Mouse (Mus musculus): Measurements from ENCODE around the gene Il10. TPM values are rescaled to one million over a fixed set of nuclear protein-coding genes. Genes with fewer than 3 reads are reported as not detected.

Il10 gene
- polyA plus RNA-seq, 1 experiment, result not detected

DNA sequence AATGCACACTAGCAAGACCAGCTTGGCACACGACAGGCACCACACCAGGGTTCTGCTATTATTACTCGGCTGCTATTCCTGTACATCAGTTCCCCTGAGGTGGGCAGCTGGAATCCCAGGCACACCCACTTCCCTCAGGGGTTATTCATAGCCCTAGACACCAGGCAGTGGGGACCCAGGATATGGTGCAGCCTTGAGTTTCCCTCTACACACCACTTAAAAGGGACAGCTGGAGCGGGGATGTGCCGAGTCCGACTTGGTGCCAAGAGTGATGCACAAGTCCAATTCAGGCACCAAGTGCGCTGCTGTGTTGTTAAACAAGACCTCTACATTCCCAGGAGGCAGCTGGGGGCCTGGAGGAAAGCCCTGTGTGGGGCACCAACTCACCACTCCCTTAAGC, 43.2 kb downstream of the Il10 start:
- Histone ChIP-seq H3K4me1 (ENCODE audit: control insufficient read depth) (peaks cover 61% of the 10 kb centered on the region), H3K4me3 (replicated peaks) (no peak overlapping the region), H3K9me3 (ENCODE audit: control insufficient read depth, low read length) (no peaks in the 10 kb centered on the region), H3K36me3 (ENCODE audit: control insufficient read depth) (peaks cover 3% of the 10 kb centered on the region; the same call in 1 of the 2 replicates), H3K27me3 (ENCODE audit: control insufficient read depth) (no peaks in the 10 kb centered on the region)
- TF ChIP-seq TAL1 (IDR thresholded peaks at IDR 0.05; ENCODE audit: low read length), result no peak
- TF ChIP-seq GATA1 (IDR thresholded peaks at IDR 0.05; ENCODE audit: low read length), result no peak

DNA sequence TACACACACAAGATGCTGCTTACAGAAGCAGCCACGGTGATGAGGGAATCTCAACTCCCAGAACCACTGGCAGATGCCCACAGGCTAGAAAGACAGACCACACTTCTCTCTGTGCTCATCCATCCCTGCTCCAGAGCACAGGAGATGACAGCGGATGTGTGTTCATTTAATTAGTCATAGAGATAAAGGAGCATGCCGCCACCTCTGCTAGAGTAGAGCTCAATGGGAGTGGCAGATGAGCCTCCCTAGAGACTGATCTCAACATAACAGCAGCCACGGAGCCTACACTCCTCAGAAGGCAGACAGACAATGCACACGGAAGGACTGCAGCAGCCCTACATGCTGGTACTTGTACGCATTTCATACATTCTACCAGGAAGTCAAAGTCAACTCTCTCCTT, 44.6 kb downstream of the Il10 start:
- no peak for TF ChIP-seq GATA1 (IDR thresholded peaks at IDR 0.05; ENCODE audit: low read length)
- TF ChIP-seq TAL1 (IDR thresholded peaks at IDR 0.05; ENCODE audit: low read length), result no peak
- Histone ChIP-seq H3K4me3 (replicated peaks) (no peak overlapping the region), H3K9me3 (ENCODE audit: control insufficient read depth, low read length) (no peaks in the 10 kb centered on the region), H3K27me3 (ENCODE audit: control insufficient read depth) (no peaks in the 10 kb centered on the region), H3K4me1 (ENCODE audit: control insufficient read depth) (peaks cover 75% of the 10 kb centered on the region), H3K36me3 (ENCODE audit: control insufficient read depth) (no peaks in the 10 kb centered on the region; the same call in 1 of the 2 replicates)

DNA sequence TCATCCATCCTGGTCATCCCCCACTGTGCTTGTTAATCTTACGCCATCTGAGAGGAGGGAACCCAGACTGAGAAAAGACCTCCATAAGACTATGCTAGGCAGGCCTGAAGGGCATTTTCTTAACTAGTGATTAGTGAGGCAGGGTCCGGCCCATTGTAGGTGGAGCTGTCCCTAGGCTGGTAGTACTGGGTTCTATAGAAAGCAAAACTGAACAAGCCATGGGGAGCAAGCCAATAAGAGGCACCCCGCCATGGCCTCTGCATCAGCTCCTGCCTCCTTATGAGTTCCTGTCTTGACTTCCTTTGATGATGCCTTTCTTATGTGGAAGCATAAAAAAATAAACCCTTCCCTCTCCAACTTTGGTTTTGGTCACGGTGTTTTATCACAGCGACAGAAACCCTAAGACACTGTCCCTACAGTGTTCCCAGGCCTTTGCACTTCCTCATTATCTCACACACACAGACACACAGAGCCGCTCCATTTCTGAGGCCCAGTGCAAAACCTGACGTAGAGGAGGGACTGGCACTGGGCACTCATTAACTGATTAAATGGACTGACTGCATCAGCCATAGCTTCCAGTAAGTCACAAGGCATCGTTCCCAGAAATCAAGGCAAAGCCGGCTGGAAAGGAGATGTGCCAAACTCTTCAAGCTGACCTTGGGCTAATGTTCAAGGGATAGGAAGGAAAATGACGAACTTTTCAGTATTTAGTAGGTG, 48.5 kb downstream of the Il10 start:
- peak overlapping the region; percentile 18 for H3K4me3 ChIP-seq (replicated peaks)
- peaks cover 59% of the 10 kb centered on the region for H3K4me1 ChIP-seq (ENCODE audit: control insufficient read depth)
- H3K27me3 ChIP-seq (ENCODE audit: control insufficient read depth), result no peaks in the 10 kb centered on the region
- TF ChIP-seq GATA1 (IDR thresholded peaks at IDR 0.05; ENCODE audit: low read length) (no peak), TAL1 (IDR thresholded peaks at IDR 0.05; ENCODE audit: low read length) (peak; percentile 43; the same call in 2 of the 3 replicates)
- H3K9me3 ChIP-seq (ENCODE audit: control insufficient read depth, low read length), result no peaks in the 10 kb centered on the region
- no peaks in the 10 kb centered on the region; the same call in 1 of the 2 replicates for H3K36me3 ChIP-seq (ENCODE audit: control insufficient read depth)

DNA sequence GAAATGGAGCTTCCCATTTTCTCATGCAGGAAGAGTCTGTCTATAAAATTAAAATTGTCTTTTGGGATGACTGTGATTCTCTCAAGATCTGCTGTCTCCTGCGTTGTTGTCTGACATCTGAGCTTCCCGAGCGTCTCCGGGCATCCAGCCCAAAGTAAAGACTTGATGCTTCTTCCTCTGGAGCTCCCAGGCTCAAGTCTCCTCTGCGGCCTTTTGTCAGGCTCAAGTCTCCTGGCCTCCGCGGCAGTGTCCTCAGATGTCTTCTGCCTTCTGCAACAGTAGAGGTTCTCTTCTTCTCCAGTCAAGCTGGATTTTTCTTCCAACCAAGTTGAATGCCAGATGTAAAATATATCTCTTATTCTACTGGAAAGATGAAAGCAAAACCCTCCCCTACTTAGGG, 49.4 kb downstream of the Il10 start:
- no peak for TF ChIP-seq TAL1 (IDR thresholded peaks at IDR 0.05; ENCODE audit: low read length)
- TF ChIP-seq GATA1 (IDR thresholded peaks at IDR 0.05; ENCODE audit: low read length), result no peak
- Histone ChIP-seq H3K27me3 (ENCODE audit: control insufficient read depth) (no peaks in the 10 kb centered on the region), H3K36me3 (ENCODE audit: control insufficient read depth) (no peaks in the 10 kb centered on the region; the same call in 1 of the 2 replicates), H3K4me3 (replicated peaks) (no peak overlapping the region), H3K9me3 (ENCODE audit: control insufficient read depth, low read length) (no peaks in the 10 kb centered on the region), H3K4me1 (ENCODE audit: control insufficient read depth) (peaks cover 62% of the 10 kb centered on the region)

DNA sequence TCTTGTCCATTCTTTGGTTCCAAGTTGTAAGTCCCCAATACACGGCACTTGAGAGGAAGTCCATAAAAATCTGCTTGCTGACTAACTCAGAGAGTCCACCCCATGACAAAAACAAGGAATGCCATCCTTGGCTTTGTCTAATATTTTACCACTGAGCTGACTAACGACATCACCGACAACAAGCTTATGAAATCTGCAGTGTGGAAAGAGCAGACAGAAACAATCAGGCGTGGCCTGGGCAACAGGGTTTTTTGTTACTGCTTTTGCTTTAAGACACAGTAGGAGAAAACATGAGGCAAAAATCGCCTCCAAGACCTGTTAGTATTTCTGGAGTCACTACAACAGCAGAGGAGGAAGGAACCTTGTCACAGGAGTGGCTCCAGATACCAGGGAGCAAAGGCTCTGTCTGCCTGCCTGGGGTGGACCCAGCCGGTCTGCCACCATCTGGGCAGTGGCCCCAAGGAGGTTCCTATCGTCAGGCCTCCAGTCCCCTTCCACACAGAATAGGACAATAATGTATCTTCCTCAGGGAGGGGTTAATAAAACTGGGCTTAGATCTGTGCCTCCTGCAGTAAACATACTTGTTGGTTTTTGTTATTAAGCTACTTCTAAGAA, 52.8 kb downstream of the Il10 start:
- H3K4me3 ChIP-seq (replicated peaks), result no peak overlapping the region
- H3K27me3 ChIP-seq (ENCODE audit: control insufficient read depth), result no peaks in the 10 kb centered on the region
- TF ChIP-seq GATA1 (IDR thresholded peaks at IDR 0.05; ENCODE audit: low read length), result no peak
- TF ChIP-seq TAL1 (IDR thresholded peaks at IDR 0.05; ENCODE audit: low read length), result no peak

DNA sequence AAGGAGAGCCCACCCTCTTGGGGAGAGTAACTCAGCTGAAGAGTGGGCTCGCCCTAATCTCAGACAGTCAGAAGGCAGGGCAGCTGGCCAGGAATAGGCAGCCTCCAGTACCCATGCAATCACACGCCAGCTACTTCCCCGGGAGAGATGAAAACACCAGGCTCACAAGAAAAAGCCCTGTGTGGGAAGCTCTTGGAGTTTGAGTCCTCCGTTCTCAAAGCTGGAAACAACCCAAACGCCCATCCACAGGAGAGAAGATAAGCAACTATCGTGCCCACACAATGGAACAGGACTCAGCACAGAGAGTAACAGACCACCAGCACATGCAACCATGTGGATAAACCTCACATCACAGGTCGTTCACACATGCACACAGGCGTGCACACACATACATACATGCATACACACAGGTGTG, 54.9 kb downstream of the Il10 start:
- Histone ChIP-seq H3K4me1 (ENCODE audit: control insufficient read depth) (peaks cover 47% of the 10 kb centered on the region), H3K9me3 (ENCODE audit: control insufficient read depth, low read length) (no peaks in the 10 kb centered on the region), H3K4me3 (replicated peaks) (no peak overlapping the region), H3K36me3 (ENCODE audit: control insufficient read depth) (no peaks in the 10 kb centered on the region), H3K27me3 (ENCODE audit: control insufficient read depth) (no peaks in the 10 kb centered on the region)
- TF ChIP-seq GATA1 (IDR thresholded peaks at IDR 0.05; ENCODE audit: low read length) (no peak), TAL1 (IDR thresholded peaks at IDR 0.05; ENCODE audit: low read length) (no peak)

More for the DNA sequence above, 52.8 kb downstream of the Il10 start:
- Histone ChIP-seq H3K36me3 (ENCODE audit: control insufficient read depth) (no peaks in the 10 kb centered on the region), H3K9me3 (ENCODE audit: control insufficient read depth, low read length) (no peaks in the 10 kb centered on the region), H3K4me1 (ENCODE audit: control insufficient read depth) (peaks cover 65% of the 10 kb centered on the region)

Other genes starting within 250 kb of the Il10 start
- not detected in 2 replicates for gene Fcamr, start 218.9 kb upstream of the Il10 start, polyA plus RNA-seq (2012)
- gene Pigr, start 193.2 kb upstream of the Il10 start, polyA plus RNA-seq (2012), result 0.01 TPM in 1 of 2 replicates, not detected in the other
- 0.04 TPM in 1 of 2 replicates, not detected in the other for gene Fcmr, start 154.2 kb upstream of the Il10 start, polyA plus RNA-seq (2012)
- gene Il24, start 132.4 kb upstream of the Il10 start, polyA plus RNA-seq (2012), result not detected in 2 replicates
- gene Il20, start 108.4 kb upstream of the Il10 start, polyA plus RNA-seq (2012), result 0.05 TPM in 1 of 2 replicates, not detected in the other
- gene Il19, start 79.7 kb upstream of the Il10 start, polyA plus RNA-seq (2012), result not detected in 2 replicates
- 1.3 and 1.5 TPM in 2 replicates for gene Mapkapk2, start 78.0 kb downstream of the Il10 start, polyA plus RNA-seq (2012)
- gene Dyrk3, start 118.5 kb downstream of the Il10 start, polyA plus RNA-seq (2012), result 3.7 and 5.1 TPM in 2 replicates
- 2.4 and 2.8 TPM in 2 replicates for gene Eif2d, start 133.3 kb downstream of the Il10 start, polyA plus RNA-seq (2012)
- 0.05 TPM in 1 of 2 replicates, not detected in the other for gene Rassf5, start 225.4 kb downstream of the Il10 start, polyA plus RNA-seq (2012)

Measured in erythroblast, embryonic 14.5 days (primary cell).